Mouse (Mus musculus) gastrocnemius, postnatal 10 days (tissue): ENCODE data around the gene Gpm6a. TPM values are rescaled to one million over a fixed set of nuclear protein-coding genes. Genes with fewer than 3 reads are reported as not detected.

ENCODE experiments used
- DNase-seq: peaks from one replicate; pipeline ENCODE4 v3.0.0; 2021; ENCODE audit warnings: mixed read lengths
- long read RNA-seq, 2 experiments: library from polyadenylated mRNA; stranded (forward); transcript quantifications; one replicate each; pipeline ENCODE4 v2.0.0; 2021
- total RNA-seq, 2 experiments: library from RNA; stranded (reverse); gene quantifications; 2 replicates each; pipeline ENCODE4 v1.2.3; 2021

The Gpm6a gene
- total RNA-seq, result 1 to 10 TPM; 1.8 to 2.3 TPM
- long read RNA-seq, experiment 1, partial matches to known transcripts, result 1 of 2 reads
- long read RNA-seq, experiment 1, other reads (novel, unspliced or antisense), result 0 of 2 reads
- long read RNA-seq, experiment 2, partial matches to known transcripts, result 3 of 3 reads
- long read RNA-seq, experiment 2, other reads (novel, unspliced or antisense), result 0 of 3 reads

GRCm38 (mm10) chr8:54954741-54955455, at the start of gene Gpm6a:
Gpm6a (plus strand) TSS chr8:54954843.
- DNase-seq, result no peak

- no peak for DNase-seq
Measured at GRCm38 (mm10) chr8:54912891-54913290, 41.8 kb upstream of the Gpm6a start.

- no peak for DNase-seq
Measured at GRCm38 (mm10) chr8:54917710-54918109, 36.9 kb upstream of the Gpm6a start.

- DNase-seq, result no peak
Measured at GRCm38 (mm10) chr8:54922160-54922855, 32.3 kb upstream of the Gpm6a start.

GRCm38 (mm10) chr8:54924936-54925335, 29.7 kb upstream of the Gpm6a start:
- DNase-seq, result no peak

GRCm38 (mm10) chr8:54932306-54932705, 22.3 kb upstream of the Gpm6a start:
- no peak for DNase-seq

- no peak for DNase-seq
Measured at GRCm38 (mm10) chr8:54953351-54953750, 1.3 kb upstream of the Gpm6a start.

GRCm38 (mm10) chr8:54954030-54954429, 613 bp upstream of the Gpm6a start:
- DNase-seq, result no peak

GRCm38 (mm10) chr8:54955456-54955800, 785 bp downstream of the Gpm6a start:
- DNase-seq, result no peak

GRCm38 (mm10) chr8:54955935-54956573, 1.4 kb downstream of the Gpm6a start:
- no peak for DNase-seq

GRCm38 (mm10) chr8:54956787-54957186, 2.1 kb downstream of the Gpm6a start:
- no peak for DNase-seq

GRCm38 (mm10) chr8:54957506-54957905, 2.9 kb downstream of the Gpm6a start:
- no peak for DNase-seq

GRCm38 (mm10) chr8:54961571-54961970, 6.9 kb downstream of the Gpm6a start:
- no peak for DNase-seq

- no peak for DNase-seq
Measured at GRCm38 (mm10) chr8:54975020-54975419, 20.4 kb downstream of the Gpm6a start.

- no peak for DNase-seq
Measured at GRCm38 (mm10) chr8:54975506-54975905, 20.9 kb downstream of the Gpm6a start.

GRCm38 (mm10) chr8:54975927-54976326, 21.3 kb downstream of the Gpm6a start:
- no peak for DNase-seq

GRCm38 (mm10) chr8:54976663-54977062, 22.0 kb downstream of the Gpm6a start:
- DNase-seq, result no peak

- DNase-seq, result no peak
Measured at GRCm38 (mm10) chr8:54986791-54987190, 32.1 kb downstream of the Gpm6a start.

- DNase-seq, result no peak
Measured at GRCm38 (mm10) chr8:54989093-54989492, 34.5 kb downstream of the Gpm6a start.

- DNase-seq, result no peak
Measured at GRCm38 (mm10) chr8:54991840-54992609, 37.4 kb downstream of the Gpm6a start.

GRCm38 (mm10) chr8:54995662-54996061, 41.0 kb downstream of the Gpm6a start:
- no peak for DNase-seq

- no peak for DNase-seq
Measured at GRCm38 (mm10) chr8:55002398-55002797, 47.8 kb downstream of the Gpm6a start.
